14 mouse cellular contexts compared by ENCODE assay signal in genomic region chr14:20866365-20866764, GRCm38 (mm10).
"Had no signal": no experiment of that assay in that cellular context is flagged by ENCODE, and none has a peak within 500 bp of the region (broad histone marks: within the 10 kb centered on the region; RNA-seq: fewer than 3 reads in every experiment).

No protein-coding gene starts in this region.

- H3K27me3 ChIP-seq: intestine, embryonic 15.5 days; limb, embryonic 13.5 days; midbrain, embryonic 12.5 days; neural tube, embryonic 15.5 days had no signal

- H3K4me3 ChIP-seq: intestine, embryonic 15.5 days; limb, embryonic 13.5 days; midbrain, embryonic 12.5 days; myocyte; neural tube, embryonic 15.5 days had no signal

- DNase-seq: left cerebral cortex, postnatal 4 days; lung, adult 2 months; right cerebral cortex, adult 18-20 months; right cerebral cortex, postnatal 25 days; thymus, postnatal 4 days had no signal

- H3K36me3 ChIP-seq: intestine, embryonic 15.5 days; limb, embryonic 13.5 days; midbrain, embryonic 12.5 days; neural tube, embryonic 15.5 days had no signal

- H3K27ac ChIP-seq: intestine, embryonic 15.5 days; limb, embryonic 13.5 days; liver, embryonic 14.5 days; macrophage; midbrain, embryonic 12.5 days; neural tube, embryonic 15.5 days; stomach, postnatal 0 days had no signal

- ATAC-seq: intestine, embryonic 15.5 days; midbrain, embryonic 16.5 days had no signal

- H3K4me2 ChIP-seq: intestine, embryonic 15.5 days; midbrain, embryonic 12.5 days; neural tube, embryonic 15.5 days had no signal

- H3K9ac ChIP-seq: intestine, embryonic 15.5 days; limb, embryonic 13.5 days; liver, embryonic 14.5 days; midbrain, embryonic 12.5 days; neural tube, embryonic 15.5 days had no signal

- H3K4me1 ChIP-seq: intestine, embryonic 15.5 days; midbrain, embryonic 12.5 days; neural tube, embryonic 15.5 days had no signal

- H3K9me3 ChIP-seq: intestine, embryonic 15.5 days; limb, embryonic 13.5 days; midbrain, embryonic 12.5 days; neural tube, embryonic 15.5 days had no signal
